Mouse (Mus musculus) MEL (cell line): Measurements from ENCODE around the gene Ube2g1. TPM values are rescaled to one million over a fixed set of nuclear protein-coding genes. Genes with fewer than 3 reads are reported as not detected.

Experiments used
- DNase-seq: peaks from one replicate; pipeline ENCODE4 v3.0.0; 2011; ENCODE audit warnings: low read depth, low spot score
- H3K27ac ChIP-seq: 2 replicates; pipeline ENCODE4 v1.5.1; 2012; ENCODE audit warnings: low read depth, mild to moderate bottlenecking, control low read depth, low read length, moderate library complexity; ENCODE audit not compliant: control insufficient read depth
- H3K27me3 ChIP-seq, 2 experiments: fragments of 150-350 bp in 1 of 2; sonication (generic) in 1 of 2; 2 replicates each; pipeline ENCODE4 v1.6.1; 2012; ENCODE audit warnings: low read length in 2 of 2, mild to moderate bottlenecking in 2 of 2, improper control_type of control experiment in 1 of 2, moderate library complexity in 1 of 2; ENCODE audit not compliant: insufficient read depth in 2 of 2, control insufficient read depth in 1 of 2
- H3K36me3 ChIP-seq, 2 experiments: 2 replicates each; pipeline ENCODE4 v1.6.1; 2012 to 2014; ENCODE audit warnings: low read length in 2 of 2, improper control_type of control experiment in 1 of 2, inconsistent platforms in 1 of 2, mild to moderate bottlenecking in 1 of 2; ENCODE audit not compliant: insufficient read depth in 2 of 2, control insufficient read depth in 1 of 2
- H3K4me1 ChIP-seq, 2 experiments: fragments of 150-350 bp in 1 of 2; sonication (generic) in 1 of 2; 2 replicates each; pipeline ENCODE4 v1.6.1; 2012; ENCODE audit warnings: low read length in 2 of 2, improper control_type of control experiment in 1 of 2, mild to moderate bottlenecking in 1 of 2; ENCODE audit not compliant: insufficient read depth in 2 of 2, control insufficient read depth in 1 of 2
- H3K4me3 ChIP-seq, 2 experiments: fragments of 150-350 bp in 1 of 2; sonication (generic) in 1 of 2; 2 replicates each; pipeline ENCODE4 v1.5.1; 2012; ENCODE audit warnings: low read depth in 2 of 2, low read length in 2 of 2, mild to moderate bottlenecking in 2 of 2, moderate library complexity in 2 of 2, control low read depth in 1 of 2, improper control_type of control experiment in 1 of 2; ENCODE audit not compliant: control insufficient read depth in 1 of 2, insufficient read depth in 1 of 2
- H3K79me2 ChIP-seq: 2 replicates; pipeline ENCODE4 v1.6.1; 2012; ENCODE audit warnings: mild to moderate bottlenecking, low read length, moderate library complexity; ENCODE audit not compliant: control insufficient read depth, poor library complexity, insufficient read depth
- H3K9ac ChIP-seq: 2 replicates; pipeline ENCODE4 v1.6.1; 2012; ENCODE audit warnings: low read depth, mild to moderate bottlenecking, control low read depth, low read length, moderate library complexity; ENCODE audit not compliant: control insufficient read depth, poor library complexity, severe bottlenecking
- H3K9me3 ChIP-seq: fragments of 150-350 bp; sonication (generic); replicated peaks from 2 replicates; pipeline ENCODE4 v1.6.1; 2012; ENCODE audit warnings: mild to moderate bottlenecking, low read length, improper control_type of control experiment, moderate library complexity; ENCODE audit not compliant: insufficient read depth
- CHD1 ChIP-seq: IDR thresholded peaks from 2 replicates; pipeline ENCODE4 v1.6.1; 2012; ENCODE audit warnings: low read depth, mild to moderate bottlenecking, inconsistent platforms, low read length, improper control_type of control experiment
- CHD2 ChIP-seq: IDR thresholded peaks from 2 replicates; pipeline ENCODE4 v1.6.1; 2011; ENCODE audit warnings: low read length, improper control_type of control experiment
- CTCF ChIP-seq, 3 experiments: IDR thresholded peaks in 2 of 3; conservative IDR thresholded peaks in 1 of 3; 2 replicates each; pipeline ENCODE4 v1.5.1; 2011 to 2012; ENCODE audit warnings: low read length in 3 of 3, low read depth in 2 of 3, mild to moderate bottlenecking in 2 of 3, improper control_type of control experiment in 1 of 3, inconsistent platforms in 1 of 3, mixed read lengths in 1 of 3, moderate library complexity in 1 of 3; ENCODE audit not compliant: control insufficient read depth in 1 of 3, insufficient read depth in 1 of 3, poor library complexity in 1 of 3, severe bottlenecking in 1 of 3
- E2F4 ChIP-seq: IDR thresholded peaks from 2 replicates; pipeline ENCODE4 v1.6.1; 2011; ENCODE audit warnings: low read depth, low read length, improper control_type of control experiment, borderline replicate concordance
- ELF1 ChIP-seq: IDR thresholded peaks from 2 replicates; pipeline ENCODE4 v1.6.1; 2014; ENCODE audit warnings: low read depth, mild to moderate bottlenecking, inconsistent platforms, low read length, improper control_type of control experiment, moderate library complexity
- EP300 ChIP-seq, 2 experiments: IDR thresholded peaks; 2 replicates each; pipeline ENCODE4 v1.6.1; 2011; ENCODE audit warnings: improper control_type of control experiment in 2 of 2, low read length in 2 of 2, low read depth in 1 of 2, mild to moderate bottlenecking in 1 of 2
- ETS1 ChIP-seq: IDR thresholded peaks from 2 replicates; pipeline ENCODE4 v1.6.1; 2012; ENCODE audit warnings: low read depth, mild to moderate bottlenecking, inconsistent platforms, low read length, improper control_type of control experiment, moderate library complexity
- GABPA ChIP-seq: IDR thresholded peaks from 2 replicates; pipeline ENCODE4 v1.6.1; 2012; ENCODE audit warnings: low read depth, mild to moderate bottlenecking, inconsistent platforms, low read length, improper control_type of control experiment, moderate library complexity
- GATA1 ChIP-seq: IDR thresholded peaks from 2 replicates; pipeline ENCODE4 v1.6.1; 2011; ENCODE audit warnings: low read depth, low read length, improper control_type of control experiment
- HCFC1 ChIP-seq: IDR thresholded peaks from 2 replicates; pipeline ENCODE4 v1.6.1; 2012; ENCODE audit warnings: low read depth, mild to moderate bottlenecking, inconsistent platforms, low read length, improper control_type of control experiment, moderate library complexity
- JUND ChIP-seq: IDR thresholded peaks from 2 replicates; pipeline ENCODE4 v1.6.1; 2011; ENCODE audit warnings: low read depth, mild to moderate bottlenecking, improper control_type of control experiment, low read length
- KAT2A ChIP-seq: conservative IDR thresholded peaks from 2 replicates; pipeline ENCODE4 v1.6.1; 2012; ENCODE audit warnings: low read depth, low read length, improper control_type of control experiment, inconsistent platforms
- MAFK ChIP-seq: IDR thresholded peaks from 2 replicates; pipeline ENCODE4 v1.6.1; 2011; ENCODE audit warnings: low read depth, mild to moderate bottlenecking, low read length, improper control_type of control experiment, borderline replicate concordance
- MAX ChIP-seq: IDR thresholded peaks from 2 replicates; pipeline ENCODE4 v1.6.1; 2011; ENCODE audit warnings: low read length, improper control_type of control experiment
- MAZ ChIP-seq: IDR thresholded peaks from 2 replicates; pipeline ENCODE4 v1.6.1; 2012; ENCODE audit warnings: low read depth, mild to moderate bottlenecking, inconsistent platforms, low read length, improper control_type of control experiment
- MXI1 ChIP-seq: IDR thresholded peaks from 2 replicates; pipeline ENCODE4 v1.6.1; 2011; ENCODE audit warnings: mild to moderate bottlenecking, low read depth, low read length, improper control_type of control experiment
- MYB ChIP-seq: IDR thresholded peaks from 2 replicates; pipeline ENCODE4 v1.6.1; 2011; ENCODE audit warnings: mild to moderate bottlenecking, low read depth, low read length, improper control_type of control experiment
- MYC ChIP-seq: IDR thresholded peaks from 2 replicates; pipeline ENCODE4 v1.6.1; 2011; ENCODE audit warnings: low read depth, mild to moderate bottlenecking, low read length, improper control_type of control experiment, moderate library complexity
- NELFE ChIP-seq: IDR thresholded peaks from 2 replicates; pipeline ENCODE4 v1.6.1; 2011; ENCODE audit warnings: low read depth, low read length, improper control_type of control experiment
- NRF1 ChIP-seq: IDR thresholded peaks from 2 replicates; pipeline ENCODE4 v1.6.1; 2014; ENCODE audit warnings: low read depth, mild to moderate bottlenecking, inconsistent platforms, low read length, improper control_type of control experiment, moderate library complexity; ENCODE audit not compliant: poor library complexity, insufficient read depth, severe bottlenecking
- POLR2A ChIP-seq, 2 experiments: IDR thresholded peaks; 2 replicates each; pipeline ENCODE4 v1.6.1; 2011 to 2012; ENCODE audit warnings: low read length in 2 of 2, mild to moderate bottlenecking in 2 of 2, control low read depth in 1 of 2, improper control_type of control experiment in 1 of 2, low read depth in 1 of 2, moderate library complexity in 1 of 2; ENCODE audit not compliant: control insufficient read depth in 1 of 2, insufficient read depth in 1 of 2, poor library complexity in 1 of 2
- POLR2AphosphoS2 ChIP-seq: IDR thresholded peaks from 2 replicates; pipeline ENCODE4 v1.6.1; 2011; ENCODE audit warnings: low read length, improper control_type of control experiment
- POLR2AphosphoS5 ChIP-seq: IDR thresholded peaks from 2 replicates; pipeline ENCODE4 v1.6.1; 2012; ENCODE audit warnings: low read depth, borderline replicate concordance, mild to moderate bottlenecking, inconsistent platforms, low read length, moderate library complexity, mixed read lengths
- RAD21 ChIP-seq: IDR thresholded peaks from 2 replicates; pipeline ENCODE4 v1.6.1; 2011; ENCODE audit warnings: mild to moderate bottlenecking, low read depth, low read length, improper control_type of control experiment
- RCOR1 ChIP-seq: IDR thresholded peaks from 2 replicates; pipeline ENCODE4 v1.6.1; 2012; ENCODE audit warnings: low read depth, mild to moderate bottlenecking, inconsistent platforms, low read length, improper control_type of control experiment
- SIN3A ChIP-seq: IDR thresholded peaks from 2 replicates; pipeline ENCODE4 v1.6.1; 2012; ENCODE audit warnings: low read length, improper control_type of control experiment, inconsistent platforms
- SMC3 ChIP-seq: IDR thresholded peaks from 2 replicates; pipeline ENCODE4 v1.6.1; 2011; ENCODE audit warnings: low read depth, low read length, improper control_type of control experiment
- TAL1 ChIP-seq: IDR thresholded peaks from 2 replicates; pipeline ENCODE4 v1.6.1; 2012; ENCODE audit warnings: mild to moderate bottlenecking, inconsistent platforms, low read length, moderate library complexity, mixed read lengths
- TBP ChIP-seq: IDR thresholded peaks from 2 replicates; pipeline ENCODE4 v1.8.0; 2011; ENCODE audit warnings: low read depth, low read length, improper control_type of control experiment
- TCF12 ChIP-seq: IDR thresholded peaks from 2 replicates; pipeline ENCODE4 v1.6.1; 2014; ENCODE audit warnings: low read depth, mild to moderate bottlenecking, inconsistent platforms, low read length, improper control_type of control experiment, moderate library complexity
- UBTF ChIP-seq: IDR thresholded peaks from 2 replicates; pipeline ENCODE4 v1.6.1; 2012; ENCODE audit warnings: low read depth, mild to moderate bottlenecking, inconsistent platforms, low read length, improper control_type of control experiment, moderate library complexity, borderline replicate concordance; ENCODE audit not compliant: insufficient read depth
- USF1 ChIP-seq: IDR thresholded peaks from 2 replicates; pipeline ENCODE4 v1.6.1; 2014; ENCODE audit warnings: low read depth, mild to moderate bottlenecking, inconsistent platforms, low read length, improper control_type of control experiment, moderate library complexity
- USF2 ChIP-seq, 2 experiments: IDR thresholded peaks; 2 replicates each; pipeline ENCODE4 v1.6.1; 2011 to 2012; ENCODE audit warnings: improper control_type of control experiment in 2 of 2, low read length in 2 of 2, borderline replicate concordance in 1 of 2, inconsistent platforms in 1 of 2, low read depth in 1 of 2, mild to moderate bottlenecking in 1 of 2; ENCODE audit not compliant: insufficient read depth in 1 of 2
- ZKSCAN1 ChIP-seq: IDR thresholded peaks from 2 replicates; pipeline ENCODE4 v1.6.1; 2012; ENCODE audit warnings: low read depth, mild to moderate bottlenecking, inconsistent platforms, low read length, improper control_type of control experiment, moderate library complexity
- ZMIZ1 ChIP-seq: IDR thresholded peaks from 2 replicates; pipeline ENCODE4 v1.6.1; 2012; ENCODE audit warnings: low read depth, mild to moderate bottlenecking, inconsistent platforms, low read length, improper control_type of control experiment, moderate library complexity
- ZNF384 ChIP-seq: IDR thresholded peaks from 2 replicates; pipeline ENCODE4 v1.6.1; 2012; ENCODE audit warnings: low read depth, mild to moderate bottlenecking, inconsistent platforms, low read length, improper control_type of control experiment
- polyA plus RNA-seq, 2 experiments: library from polyadenylated mRNA; stranded (reverse) in 1 of 2; unstranded in 1 of 2; fragments of >175 nt in 1 of 2; fragments of >200 nt in 1 of 2; gene quantifications; 2 replicates each; pipeline versions ENCODE4 v1.2.1 to v1.2.4; 2012; ENCODE audit warnings: low replicate concordance in 2 of 2, low read depth in 1 of 2; ENCODE audit not compliant: insufficient read length in 2 of 2, insufficient read depth in 1 of 2, missing spikeins in 1 of 2
- total RNA-seq: library from RNA; depleted of rRNA; stranded (reverse); fragments of 300-350 nt; gene quantifications from 2 replicates; pipeline ENCODE4 v1.2.3, GENCODE M21; 2012; rRNA removed

The Ube2g1 gene
- total RNA-seq (26.6 and 29.2 TPM in 2 replicates), polyA plus RNA-seq (10 to 100 TPM; 38.0 to 38.1 TPM)

DNA sequence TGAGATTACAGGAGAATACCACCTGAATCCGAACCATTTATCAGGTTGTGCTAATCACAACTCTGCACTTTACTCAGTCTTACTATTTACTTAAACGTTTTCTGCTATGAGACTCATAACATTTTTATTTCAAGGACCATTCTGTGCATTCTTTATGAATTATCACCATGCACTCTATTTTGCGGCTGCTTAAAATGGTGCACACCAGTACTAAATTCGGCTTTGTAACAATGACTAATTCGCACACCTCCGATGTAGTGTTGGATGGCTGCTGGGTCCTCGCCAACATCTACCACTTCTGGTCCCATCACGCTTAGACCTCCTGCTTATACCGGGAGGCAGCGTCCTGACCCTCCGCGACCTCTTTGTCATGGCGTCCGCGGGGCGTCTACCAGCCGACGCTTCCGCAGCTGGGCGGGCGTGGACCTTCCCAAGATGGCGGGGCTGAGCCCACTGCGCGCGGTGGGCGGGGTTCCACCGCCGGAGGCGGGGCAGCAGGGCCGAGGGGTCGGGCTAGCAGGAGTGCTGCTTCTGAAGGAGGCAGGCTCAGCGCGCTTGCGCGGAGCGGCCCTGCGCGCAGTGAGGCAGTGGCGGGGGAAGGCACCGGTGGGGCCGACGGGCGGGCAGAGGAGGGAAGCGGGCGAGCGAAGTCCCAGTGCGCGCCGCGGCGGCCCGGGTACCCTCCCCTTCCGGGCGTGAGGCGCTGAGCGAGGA, at the start of gene Ube2g1:
Ube2g1 (plus strand) TSS at position 590 of the 714 bp plus-strand sequence.
- peak; percentile 100 for DNase-seq
- peaks cover 0 to 26% of the 10 kb centered on the region in 2 experiments; a peak in 2 of 4 replicates for H3K36me3 ChIP-seq
- TF ChIP-seq ZMIZ1 (peak; percentile 92), ZKSCAN1 (no peak), MAZ (peak; percentile 53), E2F4 (no peak; the same call in 1 of the 2 replicates), POLR2AphosphoS2 (peak; percentile 77; the same call in 1 of the 2 replicates), USF2 (IDR thresholded peaks at IDR 0.05; ENCODE audit: borderline replicate concordance in 1 of 2, insufficient read depth in 1 of 2, low read depth in 1 of 2, low read length in 2 of 2) (no peak), JUND (no peak), KAT2A (no peak; the same call in 1 of the 2 replicates), CTCF (IDR thresholded peaks at IDR 0.05 in 2 of 3, conservative IDR thresholded peaks at IDR 0.05 in 1 of 3; ENCODE audit: control insufficient read depth in 1 of 3, insufficient read depth in 1 of 3, low read depth in 2 of 3, low read length in 3 of 3, poor library complexity in 1 of 3, severe bottlenecking in 1 of 3) (no peak), ETS1 (0 out of 2 replicates have a peak, but pooled peaks have one; percentile 39), RCOR1 (no peak), MYB (no peak), NELFE (peak; percentile 86), SMC3 (no peak), TCF12 (no peak; the same call in none of the 2 replicates), RAD21 (no peak), POLR2AphosphoS5 (no peak), POLR2A (IDR thresholded peaks at IDR 0.05; ENCODE audit: control insufficient read depth in 1 of 2, insufficient read depth in 1 of 2, low read depth in 1 of 2, low read length in 2 of 2, poor library complexity in 1 of 2) (peak; percentile 86 to 89; a peak in 3 of 4 replicates), MYC (no peak; the same call in 1 of the 2 replicates), SIN3A (peak; percentile 91), GATA1 (no peak), CHD1 (no peak), MAFK (no peak), USF1 (0 out of 2 replicates have a peak, but pooled peaks have one; percentile 21), TBP (peak; percentile 84), GABPA (no peak), HCFC1 (peak; percentile 95), CHD2 (no peak), TAL1 (no peak), EP300 (IDR thresholded peaks at IDR 0.05; ENCODE audit: low read depth in 1 of 2, low read length in 2 of 2) (peak in 1 of 2 experiments; percentile 7; a peak in 1 of 4 replicates), NRF1 (peak; percentile 98), ELF1 (peak; percentile 92), MAX (peak; percentile 44; the same call in 1 of the 2 replicates), UBTF (0 out of 2 replicates have a peak, but pooled peaks have one; percentile 93), ZNF384 (no peak), MXI1 (peak; percentile 73)

More for the DNA sequence above, at the start of gene Ube2g1:
- peaks cover 38% of the 10 kb centered on the region for H3K79me2 ChIP-seq
- H3K27me3 ChIP-seq: no peaks in the 10 kb centered on the region
- peak within 1 kb of the TSS; percentile 88 for H3K27ac ChIP-seq
- peak within 1 kb of the TSS; percentile 98 for H3K9ac ChIP-seq
- no peaks in the 10 kb centered on the region for H3K9me3 ChIP-seq
- peak within 1 kb of the TSS; percentile 66 to 70 for H3K4me3 ChIP-seq
- H3K4me1 ChIP-seq: peaks cover 11 to 20% of the 10 kb centered on the region in 2 experiments
